In genomic region chr7:102245775-102246174, GRCm38 (mm10) we compare ENCODE assay signal across 8 mouse cellular contexts. TPM values are rescaled to one million over a fixed set of nuclear protein-coding genes. Genes with fewer than 3 reads are reported as not detected.
DNase-seq lines count a peak whose midpoint lies in the region; ATAC-seq and TF ChIP-seq lines count a peak whose summit lies in the region.

No protein-coding gene starts in this region.

- H3K4me1 ChIP-seq in neural tube, embryonic 12.5 days: peaks cover 34% of the 10 kb centered on the region
- H3K4me1 ChIP-seq in liver, embryonic 14.5 days (replicated peaks; ENCODE audit: control insufficient read depth in 2 of 2, insufficient read depth in 2 of 2, low read length in 1 of 2): peaks cover 51 to 70% of the 10 kb centered on the region in 2 experiments

- no peak for TF ChIP-seq EP300 in liver, embryonic 14.5 days (IDR thresholded peaks at IDR 0.05; ENCODE audit: low read depth)

- ATAC-seq in neural tube, embryonic 12.5 days (ENCODE audit: low FRiP score, low read depth): no peak
- no peak for ATAC-seq in liver, embryonic 14.5 days (ENCODE audit: insufficient read depth)

- H3K4me3 ChIP-seq in neural tube, embryonic 12.5 days: no peak overlapping the region
- peak overlapping the region in 1 of 2 experiments; percentile 30; a peak in 1 of 4 replicates for H3K4me3 ChIP-seq in liver, embryonic 14.5 days (ENCODE audit: insufficient read depth in 1 of 2, low read depth in 2 of 2, low read length in 2 of 2)

- H3K9ac ChIP-seq in neural tube, embryonic 12.5 days: no peak overlapping the region
- peak overlapping the region; percentile 39 for H3K9ac ChIP-seq in liver, embryonic 14.5 days (replicated peaks)

- H3K4me2 ChIP-seq in neural tube, embryonic 12.5 days (replicated peaks): no peak overlapping the region
- peak overlapping the region; percentile 95 for H3K4me2 ChIP-seq in liver, embryonic 14.5 days (ENCODE audit: low read depth)

- TF ChIP-seq CTCF in liver, embryonic 14.5 days (IDR thresholded peaks at IDR 0.05; ENCODE audit: low read depth): no peak

- H3K9me3 ChIP-seq in neural tube, embryonic 12.5 days: no peaks in the 10 kb centered on the region
- H3K9me3 ChIP-seq in liver, embryonic 14.5 days (ENCODE audit: control insufficient read depth, low read length): no peaks in the 10 kb centered on the region

- H3K27ac ChIP-seq in neural tube, embryonic 12.5 days: peak overlapping the region; percentile 17; the same call in 1 of the 2 replicates
- peak overlapping the region; percentile 6 for H3K27ac ChIP-seq in liver, embryonic 14.5 days

- peak; percentile 42 to 59 for DNase-seq in cerebellum, postnatal 10 days
- no peak for DNase-seq in cerebellum, adult 11-12 months
- no peak for DNase-seq in neural tube, embryonic 10.5 days (ENCODE audit: extremely low spot score, low spot score)
- peak; percentile 59 to 60 for DNase-seq in heart, postnatal 14 days
- DNase-seq in liver, embryonic 14.5 days (ENCODE audit: low read depth in 3 of 3, low spot score in 3 of 3): no peak
- DNase-seq in thymus, postnatal 14 days: peak; percentile 45
- DNase-seq in right cerebral cortex, postnatal 25 days: no peak

- no peaks in the 10 kb centered on the region for H3K27me3 ChIP-seq in neural tube, embryonic 12.5 days (replicated peaks)
- H3K27me3 ChIP-seq in liver, embryonic 14.5 days (ENCODE audit: control insufficient read depth, insufficient read depth, low read length): no peaks in the 10 kb centered on the region

- intact Hi-C loops in heart, postnatal 14 days (cut with DNase I): no loop called here

- 10% methylated on average over 1 of the region's 1 CpGs for WGBS in neural tube, embryonic 12.5 days
- 0% methylated on average over 1 of the region's 1 CpGs for WGBS in liver, embryonic 14.5 days (ENCODE audit: insufficient replicate concordance)

- peaks cover 4% of the 10 kb centered on the region; the same call in 1 of the 2 replicates for H3K36me3 ChIP-seq in neural tube, embryonic 12.5 days
- H3K36me3 ChIP-seq in liver, embryonic 14.5 days (replicated peaks; ENCODE audit: control insufficient read depth, insufficient read depth, low read depth): peaks cover 4% of the 10 kb centered on the region

RNA-seq across cellular contexts. Expression of gene Rhog, which starts 10.1 kb away (rescaled TPM):
- polyA plus RNA-seq in neural tube, embryonic 12.5 days (2016; fragmentation: Nextera tagmentation; extraction: Ambion mirVana): 28.2 and 28.3 TPM in 2 replicates
- total RNA-seq in heart, postnatal 14 days (2021): 10 to 100 TPM; 30.8 to 31.9 TPM
- polyA plus RNA-seq in liver, embryonic 14.5 days (2012; rRNA removed): 31.4 and 35.9 TPM in 2 replicates
- 53.4 and 55.6 TPM in 2 replicates for polyA plus RNA-seq in liver, embryonic 14.5 days (2014; fragmentation: Nextera tagmentation; extraction: Ambion mirVana)

RNA-seq across cellular contexts. Expression of gene Stim1, which starts 21.8 kb away (rescaled TPM):
- 10.5 and 13.6 TPM in 2 replicates for polyA plus RNA-seq in neural tube, embryonic 12.5 days (2016; fragmentation: Nextera tagmentation; extraction: Ambion mirVana)
- total RNA-seq in heart, postnatal 14 days (2021): 10 to 100 TPM; 25.8 to 30.2 TPM
- polyA plus RNA-seq in liver, embryonic 14.5 days (2012; rRNA removed): 6.9 and 7.9 TPM in 2 replicates
- polyA plus RNA-seq in liver, embryonic 14.5 days (2014; fragmentation: Nextera tagmentation; extraction: Ambion mirVana): 9.3 and 11.2 TPM in 2 replicates

RNA-seq across cellular contexts. Expression of gene Pgap2, which starts 35.8 kb away (rescaled TPM):
- 45.7 and 46.1 TPM in 2 replicates for polyA plus RNA-seq in neural tube, embryonic 12.5 days (2016; fragmentation: Nextera tagmentation; extraction: Ambion mirVana)
- 10 to 100 TPM; 54.4 to 55.7 TPM for total RNA-seq in heart, postnatal 14 days (2021)
- polyA plus RNA-seq in liver, embryonic 14.5 days (2012; rRNA removed): 14.5 and 15.4 TPM in 2 replicates
- 18.0 and 20.2 TPM in 2 replicates for polyA plus RNA-seq in liver, embryonic 14.5 days (2014; fragmentation: Nextera tagmentation; extraction: Ambion mirVana)

RNA-seq across cellular contexts. Expression of gene Nup98, which starts 35.8 kb away (rescaled TPM):
- 33.1 and 34.8 TPM in 2 replicates for polyA plus RNA-seq in neural tube, embryonic 12.5 days (2016; fragmentation: Nextera tagmentation; extraction: Ambion mirVana)
- total RNA-seq in heart, postnatal 14 days (2021): 10 to 100 TPM; 31.9 to 34.2 TPM
- 7.0 and 8.8 TPM in 2 replicates for polyA plus RNA-seq in liver, embryonic 14.5 days (2012; rRNA removed)
- polyA plus RNA-seq in liver, embryonic 14.5 days (2014; fragmentation: Nextera tagmentation; extraction: Ambion mirVana): 16.3 and 17.4 TPM in 2 replicates

Comparison
In these comparisons a context has a peak if more than half of its experiments do, and no peak if none do; other contexts are left out.
1. DNase-seq: peak in cerebellum, postnatal 10 days (2 of 2), heart, postnatal 14 days (2 of 2) and thymus, postnatal 14 days (single experiment); none in cerebellum, adult 11-12 months (single experiment), neural tube, embryonic 10.5 days (single experiment), liver, embryonic 14.5 days (0 of 3) and right cerebral cortex, postnatal 25 days (single experiment).